Comparison of ENCODE assay signal across 8 mouse cellular contexts in the genomic region with DNA sequence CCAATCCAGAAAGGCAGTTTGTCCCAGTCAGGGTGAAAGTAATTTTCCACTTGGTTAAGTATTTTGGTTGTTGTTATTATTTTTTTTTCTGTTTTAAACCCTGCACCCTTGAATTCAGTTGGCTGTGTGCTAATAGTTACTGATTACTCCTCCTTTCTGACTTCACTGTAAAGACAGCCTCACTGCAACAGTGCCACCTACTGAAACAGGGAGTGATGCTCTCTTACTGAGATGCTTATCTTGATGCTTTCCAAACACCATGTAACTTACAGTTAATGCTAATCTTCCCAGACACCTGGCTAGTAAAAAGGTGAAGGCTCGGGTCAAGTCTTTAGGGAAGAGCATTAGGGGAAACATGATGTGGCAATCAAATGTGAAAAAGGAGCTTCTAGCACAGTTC.
DNase-seq lines count a peak whose midpoint lies in the region; ATAC-seq lines count a peak whose summit lies in the region.

No protein-coding gene starts in this region.

- intact Hi-C loops in gastrocnemius, postnatal 14 days (cut with DNase I; ENCODE audit: low total_unique reads): no loop called here

- ATAC-seq in megakaryocyte-erythroid progenitor cell, adult 5-6 weeks (replicated peaks; ENCODE audit: low FRiP score, low TSS enrichment, poor library complexity, severe bottlenecking): no peak
- no peak for ATAC-seq in megakaryocyte progenitor cell, adult 5-6 weeks (replicated peaks; ENCODE audit: poor library complexity)

- peak; percentile 10 for DNase-seq in gastrocnemius, postnatal 14 days
- DNase-seq in gastrocnemius, adult 18-20 months (ENCODE audit: low spot score): no peak
- DNase-seq in ovary, postnatal 14 days (ENCODE audit: low spot score): peak; percentile 2
- no peak for DNase-seq in ovary, postnatal 36 days (ENCODE audit: low spot score)
- peak; percentile 15 for DNase-seq in layer of hippocampus, adult 9-10 months (ENCODE audit: low spot score)
- no peak for DNase-seq in urinary bladder, adult 18-20 months (ENCODE audit: low spot score in 2 of 2)

Comparison
In these comparisons a context has a peak if more than half of its experiments do, and no peak if none do; other contexts are left out.
1. DNase-seq: peak in gastrocnemius, postnatal 14 days (single experiment), ovary, postnatal 14 days (single experiment) and layer of hippocampus, adult 9-10 months (single experiment); none in gastrocnemius, adult 18-20 months (single experiment), ovary, postnatal 36 days (single experiment) and urinary bladder, adult 18-20 months (0 of 2).